Mouse (Mus musculus) kidney, adult 8-10 months (tissue): Measurements from ENCODE around the gene Vmn2r20.
"Not testable (repeated sequence)": the region's sequence is repeated elsewhere in the genome, so short reads cannot be mapped to it uniquely, and the experiment has no call there.

Experiments used
- DNase-seq, 2 experiments: peaks; one replicate each; pipeline ENCODE4 v3.0.0; 2022

Vmn2r20 gene

GRCm38 (mm10) chr6:123418016-123418415 lies at the start of gene Vmn2r20:
Gene Vmn2r20 (minus strand): TSS chr6:123418116.
- DNase-seq: not testable (repeated sequence)

DNA sequence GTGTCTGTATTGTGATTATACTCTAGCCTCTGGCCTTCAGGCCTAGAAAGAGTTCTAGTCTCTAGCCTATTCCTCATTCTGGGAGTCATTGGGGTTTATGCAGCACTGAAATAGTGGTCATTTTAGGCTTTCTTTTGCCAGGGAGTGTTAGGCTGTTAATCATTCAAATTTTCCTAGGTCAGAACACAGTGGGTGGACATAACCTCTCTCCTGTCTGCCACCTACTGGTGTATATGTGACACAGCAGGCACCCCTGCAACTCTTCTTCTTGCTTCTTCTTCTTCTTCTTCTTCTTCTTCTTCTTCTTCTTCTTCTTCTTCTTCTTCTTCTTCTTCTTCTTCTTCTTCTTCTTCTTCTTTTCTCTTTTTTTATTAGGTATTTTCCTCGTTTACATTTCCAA lies 6.5 kb upstream of the Vmn2r20 start:
- not testable (repeated sequence) for DNase-seq

GRCm38 (mm10) chr6:123406918-123407665 lies 10.8 kb downstream of the Vmn2r20 start:
- DNase-seq: not testable (repeated sequence)

GRCm38 (mm10) chr6:123388824-123389223 lies 29.1 kb downstream of the Vmn2r20 start:
- peak; percentile 3 to 19 for DNase-seq

- DNase-seq: no peak
These were observed 71.8 kb downstream of the Vmn2r20 start for GRCm38 (mm10) chr6:123346141-123346540.

- DNase-seq: peak in 1 of 2 experiments; percentile 2
These were observed 77.8 kb downstream of the Vmn2r20 start for GRCm38 (mm10) chr6:123340093-123340492.

DNA sequence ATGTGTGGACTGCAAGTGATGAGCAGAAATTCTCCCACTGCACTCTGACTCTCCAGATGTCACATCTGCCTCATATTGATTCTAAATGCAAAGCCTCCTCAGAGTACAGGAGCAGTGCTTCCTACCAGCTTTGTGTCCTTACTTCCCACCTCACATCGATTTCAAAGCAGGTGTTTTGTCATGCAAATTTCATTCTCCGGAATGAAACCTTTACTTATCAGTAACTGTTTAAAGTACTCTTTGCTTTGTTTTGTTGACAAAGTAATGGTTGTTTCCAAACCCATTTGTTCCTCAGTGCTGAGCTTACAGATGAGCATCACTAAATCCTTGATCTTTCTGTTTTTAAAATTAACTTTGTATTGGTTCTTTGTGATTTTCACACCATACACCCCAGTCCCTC lies 85.4 kb downstream of the Vmn2r20 start:
- no peak for DNase-seq
